Mouse (Mus musculus) heart, embryonic 15.5 days (tissue): ENCODE measurements around the gene Trim10. TPM values are rescaled to one million over a fixed set of nuclear protein-coding genes. Genes with fewer than 3 reads are reported as not detected.
A peak's percentile ranks its signal among the peaks of the same experiment; 100 is the strongest.
"Not testable (repeated sequence)": the region's sequence is repeated elsewhere in the genome, so short reads cannot be mapped to it uniquely, and the experiment has no call there.

ENCODE experiments used
- ATAC-seq: fragments of 200-750 bp; cut with Nextera tagmentation; replicated peaks from 2 replicates; pipeline ENCODE4 v1.8.0; 2017; ENCODE audit warnings: low read depth, moderate TSS enrichment; ENCODE audit not compliant: insufficient number of reproducible peaks, insufficient read depth, low FRiP score
- H3K27ac ChIP-seq: fragments of 300-500 bp; sonication (generic); 2 replicates; pipeline ENCODE4 v1.5.1; 2015; ENCODE audit warnings: mild to moderate bottlenecking, inconsistent platforms
- H3K27me3 ChIP-seq: fragments of 300-500 bp; sonication (generic); 2 replicates; pipeline ENCODE4 v1.6.1; 2015; ENCODE audit warnings: inconsistent platforms
- H3K36me3 ChIP-seq: fragments of 300-500 bp; sonication (generic); 2 replicates; pipeline ENCODE4 v1.6.1; 2015; ENCODE audit warnings: mild to moderate bottlenecking, inconsistent platforms
- H3K4me1 ChIP-seq: fragments of 300-500 bp; sonication (generic); replicated peaks from 2 replicates; pipeline ENCODE4 v1.6.1; 2015; ENCODE audit warnings: inconsistent platforms
- H3K4me2 ChIP-seq: fragments of 300-500 bp; sonication (generic); 2 replicates; pipeline ENCODE4 v1.6.1; 2015; ENCODE audit warnings: inconsistent platforms, mild to moderate bottlenecking, moderate library complexity
- H3K4me3 ChIP-seq: fragments of 300-500 bp; sonication (generic); 2 replicates; pipeline ENCODE4 v1.5.1; 2015; ENCODE audit warnings: mild to moderate bottlenecking, inconsistent platforms
- H3K9ac ChIP-seq: fragments of 300-500 bp; sonication (generic); 2 replicates; pipeline ENCODE4 v1.6.1; 2015; ENCODE audit warnings: mild to moderate bottlenecking, inconsistent platforms
- H3K9me3 ChIP-seq: fragments of 300-500 bp; sonication (generic); replicated peaks from 2 replicates; pipeline ENCODE4 v1.6.1; 2016; ENCODE audit warnings: inconsistent platforms
- WGBS: fragments of 180-500 bp; shearing (Covaris S2); methylation state at CpG from one replicate; pipeline ENCODE4 v1.1.7; 2015; ENCODE audit warnings: mixed read lengths; 5-methylcytosine and 5-hydroxymethylcytosine counted together
- polyA plus RNA-seq: library from polyadenylated mRNA; unstranded; fragments of >200 nt; fragmentation: Nextera tagmentation; extraction: Ambion mirVana; gene quantifications from 2 replicates; pipeline ENCODE4 v1.2.1, GENCODE M21; 2015

The Trim10 gene
- 9.5 and 14.1 TPM in 2 replicates for polyA plus RNA-seq

DNA sequence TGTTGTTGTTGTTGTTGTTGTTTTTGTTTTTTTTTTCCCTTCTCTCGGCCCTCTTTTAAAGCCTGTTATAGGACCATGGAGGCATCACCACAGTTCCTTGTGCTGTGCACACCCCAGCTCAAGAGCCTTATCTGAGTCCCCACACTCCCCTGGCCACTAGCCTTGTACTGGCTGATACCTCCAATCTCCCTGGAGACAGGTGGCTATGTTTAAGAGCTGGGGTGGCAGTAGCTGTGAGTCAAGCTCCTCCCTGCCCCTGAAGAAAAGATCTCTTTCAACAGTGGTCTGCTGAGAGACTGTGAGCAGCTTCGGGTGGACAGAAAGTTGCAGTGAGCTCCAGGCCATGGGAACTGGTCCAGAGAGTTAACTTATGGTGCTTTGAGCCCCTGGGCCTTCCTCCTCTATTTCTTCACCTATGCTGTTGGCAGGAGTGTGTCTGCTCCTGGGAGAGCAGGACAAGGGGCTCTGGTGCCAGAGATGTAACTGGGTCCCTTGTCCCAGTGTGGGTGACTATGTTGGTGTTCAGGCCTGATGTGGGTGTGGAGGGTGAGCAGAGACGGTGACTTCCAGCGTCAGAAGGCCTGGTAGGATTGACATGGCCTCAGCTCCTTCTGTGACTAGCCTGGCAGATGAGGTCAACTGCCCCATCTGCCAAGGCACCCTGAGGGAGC, at the start of gene Trim10:
Trim10 (plus strand) TSS at position 291 of the 671 bp plus-strand sequence.
- 72% methylated on average over 4 of the region's 4 CpGs for WGBS
- ATAC-seq: 0 out of 2 replicates have a peak, but pooled peaks have one; percentile 42

DNA sequence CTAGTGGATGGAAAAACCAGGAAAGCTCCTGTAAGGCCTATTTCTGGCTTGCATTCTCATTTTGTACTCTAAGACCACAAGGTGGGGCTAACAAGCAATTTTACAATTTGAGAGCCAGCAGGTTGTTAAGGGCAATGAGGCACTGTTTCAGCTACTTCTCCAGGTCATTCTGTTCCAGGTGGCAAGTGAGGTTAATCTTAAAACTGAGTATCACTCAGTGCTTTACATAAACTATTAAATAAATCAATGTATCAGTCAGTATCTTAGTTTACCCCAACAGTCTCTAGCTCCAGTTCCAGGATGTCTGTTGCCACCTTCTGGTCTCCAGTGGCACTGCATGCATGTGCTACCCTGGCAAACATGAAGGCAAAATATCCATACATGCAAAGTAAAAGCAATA, 45.4 kb upstream of the Trim10 start:
- peaks cover 6% of the 10 kb centered on the region; the same call in 1 of the 2 replicates for H3K27me3 ChIP-seq
- no peak overlapping the region for H3K27ac ChIP-seq
- H3K4me3 ChIP-seq: no peak overlapping the region
- H3K9me3 ChIP-seq: no peaks in the 10 kb centered on the region
- H3K4me1 ChIP-seq: no peaks in the 10 kb centered on the region
- no peak overlapping the region for H3K4me2 ChIP-seq
- no peak for ATAC-seq
- no peaks in the 10 kb centered on the region for H3K36me3 ChIP-seq
- H3K9ac ChIP-seq: no peak overlapping the region

More for the DNA sequence above, at the start of gene Trim10:
- Histone ChIP-seq H3K9me3 (no peaks in the 10 kb centered on the region), H3K27ac (no peak within 1 kb of the TSS), H3K4me3 (no peak within 1 kb of the TSS), H3K4me2 (peak within 1 kb of the TSS; percentile 10), H3K27me3 (peaks cover 34% of the 10 kb centered on the region), H3K9ac (no peak within 1 kb of the TSS), H3K4me1 (peaks cover 12% of the 10 kb centered on the region), H3K36me3 (no peaks in the 10 kb centered on the region)

DNA sequence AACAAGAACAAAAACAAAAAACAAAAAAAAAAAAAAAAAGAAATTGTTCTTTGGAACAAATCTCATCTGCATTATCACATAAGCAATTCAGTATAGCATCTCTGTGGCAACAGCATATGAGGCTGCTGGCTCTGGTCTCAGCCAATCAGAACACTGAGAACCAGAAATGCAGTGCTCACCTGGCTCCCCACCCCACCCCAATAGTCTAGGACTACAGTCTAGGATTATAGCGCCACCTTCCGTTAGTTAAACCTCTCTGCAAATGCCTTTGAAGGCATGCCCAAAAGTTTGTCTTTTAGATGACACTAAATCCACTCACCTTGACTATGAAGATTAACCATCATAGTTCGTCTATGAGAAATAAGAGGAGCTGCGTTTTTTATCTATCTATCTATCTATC, 43.8 kb upstream of the Trim10 start:
- 20% methylated on average over 4 of the region's 4 CpGs for WGBS
- Histone ChIP-seq H3K4me1 (no peaks in the 10 kb centered on the region), H3K27ac (no peak overlapping the region), H3K4me2 (no peak overlapping the region), H3K36me3 (no peaks in the 10 kb centered on the region), H3K27me3 (peaks cover 6% of the 10 kb centered on the region), H3K4me3 (no peak overlapping the region), H3K9me3 (no peaks in the 10 kb centered on the region), H3K9ac (no peak overlapping the region)
- ATAC-seq: no peak

DNA sequence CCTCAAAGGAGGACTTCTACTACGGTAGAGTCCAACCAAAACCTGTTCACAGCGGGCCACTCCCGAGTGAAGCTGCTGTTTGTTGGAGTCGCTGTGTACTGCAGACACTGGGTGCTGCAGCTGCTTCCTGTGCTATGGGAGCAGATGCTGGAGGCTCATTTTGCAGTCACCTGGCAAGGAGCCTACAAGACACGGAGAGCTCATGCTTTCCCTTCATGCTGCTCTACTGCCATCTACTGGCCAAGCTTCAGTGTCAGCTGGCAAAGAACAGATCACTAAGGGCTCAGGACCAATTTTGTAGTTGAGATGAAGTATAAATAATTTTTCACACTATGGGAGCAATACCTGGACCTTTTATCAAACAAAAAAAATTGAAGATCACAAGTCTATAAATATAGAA, 43.4 kb upstream of the Trim10 start:
- not testable (repeated sequence) for H3K4me2 ChIP-seq, H3K27ac ChIP-seq, H3K4me1 ChIP-seq, H3K36me3 ChIP-seq, H3K4me3 ChIP-seq, H3K9me3 ChIP-seq, H3K27me3 ChIP-seq, H3K9ac ChIP-seq
- ATAC-seq: 0 out of 2 replicates have a peak, but pooled peaks have one; percentile 50
- WGBS: 18% methylated on average over 5 of the region's 5 CpGs

DNA sequence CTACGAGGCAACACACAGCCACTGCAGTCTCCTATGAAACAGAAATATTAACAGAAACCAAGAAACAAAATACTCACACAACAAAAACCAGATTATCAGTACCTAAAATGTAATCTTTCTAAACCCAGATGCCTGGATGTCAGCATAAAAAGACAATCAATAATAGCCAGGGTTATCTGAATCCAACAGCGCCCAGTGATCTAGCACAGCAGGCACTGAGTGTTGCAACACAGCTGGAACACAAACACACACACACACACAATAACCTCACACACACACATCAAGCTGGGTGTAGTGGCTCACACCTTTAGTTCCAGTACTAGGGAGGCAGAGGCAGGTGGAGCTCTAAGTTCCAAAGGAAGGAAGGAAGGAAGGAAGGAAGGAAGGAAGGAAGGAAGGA, 40.9 kb upstream of the Trim10 start:
- no peak overlapping the region for H3K4me2 ChIP-seq
- H3K9ac ChIP-seq: no peak overlapping the region
- no peaks in the 10 kb centered on the region for H3K9me3 ChIP-seq
- H3K27me3 ChIP-seq: peaks cover 6% of the 10 kb centered on the region
- H3K4me1 ChIP-seq: no peaks in the 10 kb centered on the region
- no peak overlapping the region for H3K27ac ChIP-seq
- no peak overlapping the region for H3K4me3 ChIP-seq
- ATAC-seq: no peak
- no peaks in the 10 kb centered on the region for H3K36me3 ChIP-seq
- 79% methylated on average over 2 of the region's 2 CpGs for WGBS

DNA sequence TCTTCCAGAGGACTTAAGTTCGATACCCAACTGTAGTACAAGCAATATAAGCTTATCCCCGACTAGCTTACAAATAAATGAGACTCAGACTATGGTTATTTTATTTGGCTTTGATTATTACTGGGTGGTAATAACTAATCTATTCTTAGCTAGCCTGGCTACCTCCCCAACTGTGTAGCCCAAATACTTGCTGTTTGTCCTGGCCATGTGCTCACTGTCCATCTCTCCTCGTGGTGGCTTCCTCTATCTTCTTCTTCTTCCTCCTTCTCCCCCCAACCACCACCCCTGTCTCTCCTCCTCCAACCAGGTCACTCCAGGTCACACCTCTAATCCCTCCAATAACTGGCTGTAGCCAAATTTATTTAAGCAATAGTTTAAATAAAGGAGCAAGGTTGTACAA, 38.9 kb upstream of the Trim10 start:
- Histone ChIP-seq H3K36me3 (no peaks in the 10 kb centered on the region), H3K4me2 (no peak overlapping the region), H3K4me1 (no peaks in the 10 kb centered on the region), H3K4me3 (no peak overlapping the region), H3K27me3 (peaks cover 8% of the 10 kb centered on the region), H3K27ac (no peak overlapping the region), H3K9me3 (no peaks in the 10 kb centered on the region), H3K9ac (no peak overlapping the region)
- no peak for ATAC-seq
- WGBS: 69% methylated on average over 3 of the region's 3 CpGs

DNA sequence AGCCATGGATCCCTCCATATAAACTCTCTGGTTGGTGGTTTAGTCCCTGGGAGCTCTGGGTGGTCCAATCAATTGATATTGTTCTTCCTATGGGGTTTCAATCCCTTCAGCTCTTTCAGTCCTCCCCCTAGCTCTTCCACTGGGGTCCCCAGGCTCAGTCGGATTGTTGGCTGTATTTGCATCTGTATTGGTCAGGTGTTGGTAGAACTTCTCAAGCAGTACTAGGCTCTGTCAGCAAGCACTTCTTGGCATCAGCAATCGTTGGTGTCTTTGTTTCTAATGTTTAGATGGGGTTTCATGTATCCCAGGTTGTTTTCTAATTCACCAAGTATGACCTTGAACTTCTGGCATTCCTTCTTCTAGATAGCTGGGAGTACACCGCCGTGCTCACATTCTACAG, 36.7 kb upstream of the Trim10 start:
- Histone ChIP-seq H3K36me3 (no peaks in the 10 kb centered on the region), H3K27me3 (peaks cover 8% of the 10 kb centered on the region), H3K4me3 (no peak overlapping the region), H3K9me3 (no peaks in the 10 kb centered on the region), H3K27ac (no peak overlapping the region), H3K4me1 (peaks cover 10% of the 10 kb centered on the region), H3K9ac (no peak overlapping the region), H3K4me2 (no peak overlapping the region)
- WGBS: 47% methylated on average over 4 of the region's 4 CpGs
- ATAC-seq: no peak

DNA sequence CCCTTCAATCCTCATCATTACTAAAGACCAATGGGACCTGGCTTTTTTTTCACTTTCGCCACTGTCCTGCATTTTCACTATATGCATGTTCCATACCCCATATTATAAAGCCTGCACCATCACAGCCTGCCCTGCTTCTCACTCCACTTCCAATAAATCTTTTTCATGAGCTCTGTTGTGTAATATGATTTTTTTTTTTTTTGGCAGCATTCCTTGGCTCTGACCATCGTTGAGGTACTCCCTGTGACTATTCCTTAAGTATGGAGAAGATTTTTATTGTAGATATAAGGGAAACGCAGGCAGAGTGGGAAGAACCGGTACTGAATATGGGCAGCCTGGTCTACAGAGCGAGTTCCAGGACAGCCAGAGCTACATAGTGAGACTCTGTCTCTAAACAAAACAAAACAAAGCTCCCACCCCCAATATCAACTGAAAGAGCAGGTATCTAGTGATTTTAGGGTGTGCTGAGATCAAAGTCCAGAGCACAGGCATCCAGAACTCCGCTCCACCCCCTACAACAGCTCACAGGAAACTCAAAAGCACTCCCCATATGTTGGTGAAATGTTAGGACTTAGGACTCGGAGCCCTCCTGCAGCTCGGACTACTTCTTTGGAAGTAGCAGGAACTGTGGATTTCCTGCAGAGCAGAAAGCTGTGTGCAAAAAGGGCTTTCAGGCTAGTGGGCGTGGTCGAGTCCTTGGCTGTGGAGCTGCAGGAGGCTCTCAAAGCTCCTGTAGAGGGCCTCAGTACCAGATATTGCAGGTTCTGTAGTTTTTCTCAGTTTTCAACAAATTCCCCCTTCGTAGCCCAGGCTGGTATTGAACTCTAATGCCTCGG, 33.6 kb upstream of the Trim10 start:
- peak overlapping the region; percentile 96 for H3K27ac ChIP-seq
- peak overlapping the region; percentile 69 for H3K4me2 ChIP-seq
- WGBS: 28% methylated on average over 12 of the region's 12 CpGs
- peaks cover 14% of the 10 kb centered on the region for H3K4me1 ChIP-seq
- H3K9ac ChIP-seq: peak overlapping the region; percentile 37; the same call in 1 of the 2 replicates
- no peaks in the 10 kb centered on the region for H3K9me3 ChIP-seq
- 0 out of 2 replicates have a peak, but pooled peaks cover 5% of the 10 kb centered on the region for H3K36me3 ChIP-seq
- H3K27me3 ChIP-seq: 0 out of 2 replicates have a peak, but pooled peaks cover 2% of the 10 kb centered on the region
- H3K4me3 ChIP-seq: peak overlapping the region; percentile 73
- no peak for ATAC-seq

DNA sequence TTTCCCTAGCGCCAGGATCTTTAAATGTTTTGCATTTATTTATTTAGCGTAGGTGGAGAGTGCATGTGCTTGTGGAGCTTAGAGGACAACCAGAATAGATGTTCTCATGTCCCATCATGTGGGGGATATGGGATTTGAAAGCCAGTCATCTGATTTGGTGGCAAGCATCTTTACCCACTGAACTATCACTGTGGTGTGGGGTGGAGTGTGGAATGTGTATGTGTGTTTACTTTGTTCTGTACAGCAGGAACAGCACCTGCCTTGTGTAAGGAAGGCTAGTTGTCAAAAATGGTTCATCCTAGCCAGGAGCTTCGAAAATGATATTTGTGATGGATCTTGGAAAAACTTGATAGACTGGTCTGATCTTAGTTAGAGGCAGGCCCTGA, 33.0 kb upstream of the Trim10 start:
- Histone ChIP-seq H3K36me3 (0 out of 2 replicates have a peak, but pooled peaks cover 5% of the 10 kb centered on the region), H3K27ac (peak overlapping the region; percentile 96), H3K4me1 (peaks cover 14% of the 10 kb centered on the region), H3K9ac (peak overlapping the region; percentile 37), H3K4me3 (peak overlapping the region; percentile 73), H3K9me3 (no peaks in the 10 kb centered on the region), H3K4me2 (peak overlapping the region; percentile 69), H3K27me3 (0 out of 2 replicates have a peak, but pooled peaks cover 2% of the 10 kb centered on the region)
- ATAC-seq: no peak
- 22% methylated on average over 3 of the region's 3 CpGs for WGBS

DNA sequence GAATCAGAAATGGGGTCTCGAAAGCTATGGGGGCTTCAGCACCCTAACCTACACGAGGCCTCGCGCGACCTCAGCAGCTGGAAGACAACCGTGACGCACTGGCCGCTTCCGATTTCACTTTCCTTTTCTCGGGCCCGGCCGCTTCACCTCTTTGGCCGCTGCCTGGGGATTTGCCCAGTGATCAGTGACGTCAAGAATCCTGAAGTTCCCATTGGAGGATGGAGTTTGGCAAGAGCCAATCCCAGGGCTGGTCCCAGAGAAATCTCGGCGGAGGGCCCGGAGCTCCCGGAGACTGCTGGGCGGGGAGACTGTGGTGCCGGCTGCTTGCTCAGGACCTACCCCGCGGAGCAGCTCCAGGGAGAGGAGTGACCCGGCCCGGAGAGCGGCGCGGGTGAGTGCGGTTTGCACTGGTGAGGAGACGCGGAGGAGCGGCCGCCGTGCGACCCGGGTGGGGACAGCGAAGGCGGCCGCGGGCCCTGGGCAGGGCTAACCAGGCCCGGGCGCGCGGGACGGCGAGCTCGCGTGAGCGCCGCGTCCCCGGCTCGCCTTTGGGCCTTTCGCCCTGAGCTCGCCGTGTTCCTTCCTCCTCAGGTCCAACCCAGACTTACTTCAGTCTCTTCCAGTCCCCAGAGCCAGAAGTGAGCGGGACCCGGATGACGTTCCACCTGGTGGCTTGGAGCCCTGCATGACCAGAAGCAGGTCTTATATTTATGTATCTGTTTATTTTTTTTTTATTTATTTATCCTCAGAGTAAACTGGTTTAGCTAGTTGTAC, 32.3 kb upstream of the Trim10 start, which contains the start of gene Trim26:
Trim26 (plus strand) TSS at position 261 of the 774 bp plus-strand sequence.
- Histone ChIP-seq H3K4me3 (peak within 1 kb of the TSS; percentile 73), H3K4me2 (peak within 1 kb of the TSS; percentile 69), H3K36me3 (0 out of 2 replicates have a peak, but pooled peaks cover 5% of the 10 kb centered on the region), H3K9me3 (no peaks in the 10 kb centered on the region), H3K4me1 (peaks cover 14% of the 10 kb centered on the region), H3K9ac (peak within 1 kb of the TSS; percentile 84), H3K27me3 (0 out of 2 replicates have a peak, but pooled peaks cover 2% of the 10 kb centered on the region), H3K27ac (peak within 1 kb of the TSS; percentile 96)
- WGBS: under 1% methylated on average over 58 of the region's 58 CpGs
- peak; percentile 98 for ATAC-seq

DNA sequence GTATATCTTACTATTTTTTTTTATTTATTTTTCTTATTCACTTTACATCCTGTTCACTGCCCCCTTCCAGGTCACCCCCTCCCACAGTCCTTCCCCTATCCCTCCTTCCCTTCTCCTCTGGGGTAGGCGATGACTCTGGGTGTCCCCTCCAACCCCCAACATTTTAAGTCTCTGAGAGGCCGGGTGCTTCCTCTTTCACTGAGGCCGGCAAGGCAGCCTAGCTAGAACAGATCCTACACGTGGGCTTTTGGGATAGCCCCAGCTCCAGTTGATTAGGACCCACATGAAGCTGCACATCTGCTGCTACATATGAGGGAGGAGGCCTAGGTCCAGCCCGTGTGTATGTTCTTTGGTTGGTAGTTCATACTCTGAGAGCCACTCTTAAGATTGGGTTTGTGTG, 30.4 kb upstream of the Trim10 start:
- H3K4me3 ChIP-seq: no peak overlapping the region
- peaks cover 23% of the 10 kb centered on the region for H3K4me1 ChIP-seq
- 77% methylated on average over 5 of the region's 5 CpGs for WGBS
- no peak overlapping the region for H3K27ac ChIP-seq
- 0 out of 2 replicates have a peak, but pooled peaks cover 5% of the 10 kb centered on the region for H3K36me3 ChIP-seq
- H3K27me3 ChIP-seq: 0 out of 2 replicates have a peak, but pooled peaks cover under 1% of the 10 kb centered on the region
- no peaks in the 10 kb centered on the region for H3K9me3 ChIP-seq
- no peak overlapping the region for H3K9ac ChIP-seq
- ATAC-seq: no peak
- H3K4me2 ChIP-seq: no peak overlapping the region
